11 mouse cellular contexts compared by ENCODE assay signal in the genomic region with DNA sequence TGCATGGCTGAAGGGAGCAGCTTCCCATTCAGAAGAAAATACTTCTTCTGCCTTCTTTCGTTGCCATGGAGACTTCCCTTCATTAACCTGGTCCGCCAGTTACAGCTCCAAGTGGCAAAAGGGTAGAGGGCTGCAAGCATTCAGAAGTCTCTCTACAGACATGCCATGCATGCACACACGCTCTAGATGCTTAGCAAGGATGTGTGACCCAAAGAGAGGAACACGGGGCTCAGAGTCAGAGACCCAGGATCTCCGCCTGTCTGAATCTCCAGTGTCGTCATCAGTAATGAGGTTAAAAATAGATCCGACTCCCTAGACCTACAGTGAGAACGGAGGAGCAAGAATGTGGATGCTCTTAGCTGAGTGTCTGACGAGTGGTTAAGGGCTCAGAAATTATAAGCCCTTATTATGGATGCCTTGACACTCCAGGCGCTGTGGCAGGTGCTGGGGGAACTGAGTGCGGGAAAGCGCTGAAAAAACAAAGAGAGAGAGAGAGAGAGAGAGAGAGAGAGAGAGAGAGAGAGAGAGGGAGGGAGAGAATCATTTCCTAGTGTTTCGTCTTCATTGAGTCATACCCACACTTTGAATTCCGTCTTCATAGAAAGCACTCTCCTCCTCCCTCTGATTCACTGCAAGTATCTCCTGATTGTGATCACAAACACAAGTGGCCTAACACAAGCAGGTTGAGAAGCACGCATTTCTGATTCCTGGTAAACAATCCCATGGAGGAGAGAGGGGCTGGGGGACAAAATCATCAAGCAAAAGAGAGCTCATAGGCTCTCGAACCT. TPM values are rescaled to one million over a fixed set of nuclear protein-coding genes. Genes with fewer than 3 reads are reported as not detected.
DNase-seq lines count a peak whose midpoint lies in the region; ATAC-seq and TF ChIP-seq lines count a peak whose summit lies in the region.
"Had no signal": no experiment of that assay in that cellular context is flagged by ENCODE, and none has a peak within 500 bp of the region (broad histone marks: within the 10 kb centered on the region; RNA-seq: fewer than 3 reads in every experiment).

No protein-coding gene starts in this region.

- ATAC-seq in heart, embryonic 12.5 days (ENCODE audit: insufficient number of reproducible peaks, low FRiP score), result no peak
- ATAC-seq in midbrain, postnatal 0 days (ENCODE audit: low FRiP score), result 0 out of 2 replicates have a peak, but pooled peaks have one; percentile 8

- no peak for TF ChIP-seq POLR2A in heart, adult 2 months (IDR thresholded peaks at IDR 0.05; ENCODE audit: insufficient read depth, low read depth, low read length)
- TF ChIP-seq POLR2A in cerebellum, adult 2 months (IDR thresholded peaks at IDR 0.05; ENCODE audit: borderline replicate concordance, insufficient read depth, low read length), result no peak

- no peak for TF ChIP-seq EP300 in heart, adult 2 months (IDR thresholded peaks at IDR 0.05; ENCODE audit: insufficient read depth, low read depth, low read length)

- H3K4me3 ChIP-seq in heart, embryonic 12.5 days, result no peak overlapping the region
- H3K4me3 ChIP-seq in heart, adult 2 months, result no peak overlapping the region
- 0 out of 2 replicates have a peak overlapping the region, but pooled peaks have one; percentile 11 for H3K4me3 ChIP-seq in hindbrain, embryonic 10.5 days
- 0 out of 2 replicates have a peak overlapping the region, but pooled peaks have one; percentile 6 for H3K4me3 ChIP-seq in midbrain, postnatal 0 days (ENCODE audit: low read depth, low read length)
- no peak overlapping the region for H3K4me3 ChIP-seq in cerebellum, adult 2 months (replicated peaks; ENCODE audit: insufficient read depth, low read depth, low read length)

- 0 out of 2 replicates have a peak overlapping the region, but pooled peaks have one; percentile 36 for H3K9ac ChIP-seq in heart, embryonic 12.5 days
- H3K9ac ChIP-seq in heart, adult 2 months (ENCODE audit: low read depth, low read length), result no peak overlapping the region
- H3K9ac ChIP-seq in midbrain, postnatal 0 days (replicated peaks; ENCODE audit: low read length, poor library complexity, severe bottlenecking), result no peak overlapping the region
- H3K9ac ChIP-seq: liver, embryonic 14.5 days had no signal

- no peaks in the 10 kb centered on the region for H3K79me2 ChIP-seq in heart, adult 2 months (replicated peaks; ENCODE audit: control insufficient read depth, insufficient read depth, low read length)

- no peak for DNase-seq in heart, adult 2 months
- DNase-seq in R1 (ENCODE audit: low read depth, low spot score), result peak; percentile 23
- DNase-seq in hindbrain, embryonic 10.5 days (ENCODE audit: low spot score), result peak; percentile 19
- peak; percentile 62 for DNase-seq in midbrain, postnatal 0 days (ENCODE audit: low spot score)
- no peak for DNase-seq in cerebellum, adult 2 months
- DNase-seq in spleen, postnatal 10 days (ENCODE audit: low spot score in 2 of 2), result no peak
- DNase-seq in urinary bladder, adult 18-20 months (ENCODE audit: low spot score in 2 of 2), result no peak
- DNase-seq: kidney, adult 8-10 months; right cerebral cortex, postnatal 14 days had no signal

- TF ChIP-seq CTCF in heart, adult 2 months (IDR thresholded peaks at IDR 0.05), result no peak
- 0 out of 2 replicates have a peak, but pooled peaks have one; percentile 4 for TF ChIP-seq CTCF in midbrain, postnatal 0 days (IDR thresholded peaks at IDR 0.05)
- TF ChIP-seq CTCF in cerebellum, adult 2 months (IDR thresholded peaks at IDR 0.05; ENCODE audit: borderline replicate concordance, insufficient read depth, low read depth, low read length), result no peak

- no peaks in the 10 kb centered on the region for H3K9me3 ChIP-seq in heart, embryonic 12.5 days (replicated peaks)
- H3K9me3 ChIP-seq in hindbrain, embryonic 10.5 days, result no peaks in the 10 kb centered on the region
- no peaks in the 10 kb centered on the region for H3K9me3 ChIP-seq in midbrain, postnatal 0 days (ENCODE audit: low read length)

- peaks cover 57% of the 10 kb centered on the region for H3K4me1 ChIP-seq in heart, embryonic 12.5 days (replicated peaks)
- peaks cover 2% of the 10 kb centered on the region for H3K4me1 ChIP-seq in heart, adult 2 months (ENCODE audit: control insufficient read depth, insufficient read depth, low read length)
- peaks cover 73% of the 10 kb centered on the region for H3K4me1 ChIP-seq in hindbrain, embryonic 10.5 days (replicated peaks)
- peaks cover 21% of the 10 kb centered on the region; the same call in 1 of the 2 replicates for H3K4me1 ChIP-seq in midbrain, postnatal 0 days (ENCODE audit: insufficient read depth, low read length)
- 0 out of 2 replicates have a peak, but pooled peaks cover 5% of the 10 kb centered on the region for H3K4me1 ChIP-seq in cerebellum, adult 2 months (ENCODE audit: control insufficient read depth, insufficient read depth, low read length)

- intact Hi-C loops in heart, adult 2 months (cut with DNase I), result loop anchor here (5.0 kb wide), 2 partner anchors 47 to 702 kb away; no protein-coding TSS in a partner anchor

- 0 out of 2 replicates have a peak, but pooled peaks cover 4% of the 10 kb centered on the region for H3K27me3 ChIP-seq in heart, embryonic 12.5 days (replicated peaks)
- no peaks in the 10 kb centered on the region for H3K27me3 ChIP-seq in heart, adult 2 months (ENCODE audit: control insufficient read depth, insufficient read depth, low read length)
- peaks cover 22% of the 10 kb centered on the region for H3K27me3 ChIP-seq in hindbrain, embryonic 10.5 days (ENCODE audit: insufficient read depth, poor library complexity, severe bottlenecking)
- H3K27me3 ChIP-seq in midbrain, postnatal 0 days (ENCODE audit: insufficient read depth, low read length), result no peaks in the 10 kb centered on the region
- no peaks in the 10 kb centered on the region for H3K27me3 ChIP-seq in cerebellum, adult 2 months (ENCODE audit: control insufficient read depth, insufficient read depth, low read length)

- WGBS in heart, embryonic 12.5 days, result 30% methylated on average over 16 of the region's 16 CpGs
- 40% methylated on average over 16 of the region's 16 CpGs for WGBS in heart, adult 2 months
- 40% methylated on average over 16 of the region's 16 CpGs for WGBS in hindbrain, embryonic 10.5 days
- 13% methylated on average over 16 of the region's 16 CpGs for WGBS in midbrain, postnatal 0 days
- WGBS in cerebellum, adult 2 months, result 42% methylated on average over 16 of the region's 16 CpGs

- peaks cover 5% of the 10 kb centered on the region for H3K36me3 ChIP-seq in heart, embryonic 12.5 days
- H3K36me3 ChIP-seq in heart, adult 2 months (ENCODE audit: control insufficient read depth, insufficient read depth, low read length), result no peaks in the 10 kb centered on the region
- peaks cover 13% of the 10 kb centered on the region for H3K36me3 ChIP-seq in hindbrain, embryonic 10.5 days
- no peaks in the 10 kb centered on the region for H3K36me3 ChIP-seq in midbrain, postnatal 0 days (ENCODE audit: insufficient read depth, low read length)

- H3K27ac ChIP-seq in heart, embryonic 12.5 days (ENCODE audit: poor library complexity, severe bottlenecking), result no peak overlapping the region
- no peak overlapping the region for H3K27ac ChIP-seq in heart, adult 2 months
- peak overlapping the region; percentile 12; the same call in 1 of the 2 replicates for H3K27ac ChIP-seq in hindbrain, embryonic 10.5 days
- H3K27ac ChIP-seq in midbrain, postnatal 0 days (ENCODE audit: low read depth, low read length), result peak overlapping the region; percentile 73
- H3K27ac ChIP-seq in cerebellum, adult 2 months (ENCODE audit: insufficient read depth, low read length), result no peak overlapping the region
- H3K27ac ChIP-seq: liver, embryonic 14.5 days had no signal

- peak overlapping the region; percentile 53 for H3K4me2 ChIP-seq in heart, embryonic 12.5 days
- peak overlapping the region; percentile 39 for H3K4me2 ChIP-seq in midbrain, postnatal 0 days (ENCODE audit: low read depth, low read length, poor library complexity, severe bottlenecking)

RNA-seq across cellular contexts. Expression of gene Pimreg, which starts 2.0 kb away (rescaled TPM):
- polyA plus RNA-seq in heart, embryonic 12.5 days (2016; fragmentation: Nextera tagmentation; extraction: Ambion mirVana), result 90.6 and 92.7 TPM in 2 replicates
- under 1 TPM in 1 of 2 experiments, not detected in 1; 0.75 TPM for total RNA-seq in heart, adult 2 months (2021)
- polyA plus RNA-seq in heart, adult 2 months (2012; rRNA removed), result 0.45 and 0.73 TPM in 2 replicates
- polyA plus RNA-seq in hindbrain, embryonic 10.5 days (2016; fragmentation: Nextera tagmentation; extraction: Ambion mirVana), result 228 and 229 TPM in 2 replicates
- 10.2 and 10.9 TPM in 2 replicates for total RNA-seq in midbrain, postnatal 0 days (2014; rRNA removed)
- polyA plus RNA-seq in midbrain, postnatal 0 days (2015; fragmentation: Nextera tagmentation; extraction: Ambion mirVana), result 11.5 and 13.0 TPM in 2 replicates
- polyA plus RNA-seq in cerebellum, adult 2 months (2012; rRNA removed), result 0.08 and 0.32 TPM in 2 replicates

RNA-seq across cellular contexts. Expression of gene Aipl1, which starts 2.5 kb away (rescaled TPM):
- 0.80 and 1.0 TPM in 2 replicates for polyA plus RNA-seq in heart, embryonic 12.5 days (2016; fragmentation: Nextera tagmentation; extraction: Ambion mirVana)
- total RNA-seq in heart, adult 2 months (2021), result not detected
- polyA plus RNA-seq in heart, adult 2 months (2012; rRNA removed), result 0.04 TPM in 1 of 2 replicates, not detected in the other
- polyA plus RNA-seq in hindbrain, embryonic 10.5 days (2016; fragmentation: Nextera tagmentation; extraction: Ambion mirVana), result 0.31 and 0.55 TPM in 2 replicates
- total RNA-seq in midbrain, postnatal 0 days (2014; rRNA removed), result 0.47 and 0.55 TPM in 2 replicates
- 0.50 and 0.51 TPM in 2 replicates for polyA plus RNA-seq in midbrain, postnatal 0 days (2015; fragmentation: Nextera tagmentation; extraction: Ambion mirVana)
- 0.28 and 0.30 TPM in 2 replicates for polyA plus RNA-seq in cerebellum, adult 2 months (2012; rRNA removed)

Comparison
In these comparisons a context has a peak if more than half of its experiments do, and no peak if none do; other contexts are left out.
1. H3K27ac ChIP-seq: peak in hindbrain, embryonic 10.5 days (single experiment) and midbrain, postnatal 0 days (single experiment); none in heart, embryonic 12.5 days (single experiment), heart, adult 2 months (single experiment) and cerebellum, adult 2 months (single experiment).
2. H3K4me3 ChIP-seq: peak in hindbrain, embryonic 10.5 days (single experiment) and midbrain, postnatal 0 days (single experiment); none in heart, embryonic 12.5 days (single experiment), heart, adult 2 months (single experiment) and cerebellum, adult 2 months (single experiment).
3. DNase-seq: peak in R1 (single experiment), hindbrain, embryonic 10.5 days (single experiment) and midbrain, postnatal 0 days (single experiment); none in heart, adult 2 months (0 of 2), cerebellum, adult 2 months (0 of 2), spleen, postnatal 10 days (0 of 2) and urinary bladder, adult 18-20 months (0 of 2).